Mouse (Mus musculus): ENCODE data around the gene Mtss1l. TPM values are rescaled to one million over a fixed set of nuclear protein-coding genes. Genes with fewer than 3 reads are reported as not detected.

Gene Mtss1l
- 0.70 and 0.86 TPM in 2 replicates for total RNA-seq (2017)

DNA sequence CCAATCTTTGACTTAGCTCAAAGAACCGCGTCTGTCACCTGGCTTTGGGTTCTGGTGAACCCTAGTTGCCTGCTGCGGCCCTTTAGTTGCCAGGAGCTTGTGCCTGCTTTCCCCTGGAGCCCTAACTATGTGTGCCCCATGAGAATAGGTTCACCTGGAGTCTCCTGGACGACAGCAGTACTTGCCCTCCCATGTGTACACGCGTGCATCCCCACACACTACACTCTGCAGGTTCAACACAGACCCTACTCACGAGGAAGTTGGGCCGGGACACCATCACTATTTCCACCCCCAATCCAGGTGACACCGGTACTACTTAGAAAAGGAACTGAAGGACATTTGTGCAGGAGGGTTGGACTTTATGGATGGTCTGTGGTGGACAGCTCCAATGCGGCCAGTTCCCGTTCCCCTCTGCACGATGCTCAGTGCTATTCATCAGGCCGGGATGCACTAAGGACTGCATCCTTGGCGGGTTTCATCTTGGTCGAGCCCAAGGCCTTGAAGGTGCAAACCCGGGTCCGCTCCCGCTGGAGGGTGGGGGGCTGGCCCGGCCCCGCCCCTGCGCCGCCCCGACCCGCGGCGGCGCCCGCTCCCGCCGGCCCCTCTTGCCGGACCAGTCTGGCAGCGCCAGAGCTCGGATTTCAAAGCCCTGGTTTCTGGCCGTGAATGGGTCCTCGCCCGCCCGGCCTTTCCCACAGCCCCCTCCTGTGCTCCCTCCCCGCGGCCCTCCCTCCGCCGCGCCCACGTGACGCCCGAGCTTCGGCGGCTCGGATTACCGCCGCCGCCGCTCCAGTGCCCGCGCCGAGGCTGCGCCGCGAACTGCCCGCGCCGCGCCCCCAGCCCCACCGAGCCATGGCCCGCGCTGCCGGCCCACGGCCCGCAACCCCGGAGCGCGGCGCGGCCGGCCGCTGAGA, at the start of gene Mtss1l:
TSS of gene Mtss1l (plus strand) at position 792 of the 914 bp plus-strand sequence.
- ATAC-seq (ENCODE audit: extremely low read depth, insufficient number of reproducible peaks, low FRiP score, poor library complexity, severe bottlenecking) = no peak

DNA sequence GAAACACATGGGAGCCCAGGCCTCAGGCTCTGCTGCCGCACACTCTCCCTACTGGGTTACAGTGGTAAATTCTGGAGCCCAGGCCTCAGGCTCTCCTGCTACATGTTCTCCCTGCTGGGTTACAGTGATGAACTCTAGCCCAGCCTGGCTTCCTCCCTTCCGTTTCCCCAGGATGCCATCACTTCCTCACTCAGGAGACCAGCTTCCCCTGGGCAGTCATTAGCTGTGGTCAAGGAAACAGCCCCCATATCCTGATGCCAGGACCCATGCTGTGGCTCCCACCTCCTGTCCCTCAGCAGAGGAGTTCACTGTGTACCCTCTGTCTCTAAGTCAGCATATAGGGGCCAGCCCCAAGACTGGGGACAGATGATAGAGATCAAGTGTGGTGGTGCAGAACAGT, 49.1 kb upstream of the Mtss1l start:
- ATAC-seq (ENCODE audit: extremely low read depth, insufficient number of reproducible peaks, low FRiP score, poor library complexity, severe bottlenecking) = no peak

- ATAC-seq (ENCODE audit: extremely low read depth, insufficient number of reproducible peaks, low FRiP score, poor library complexity, severe bottlenecking) = no peak
Observed at GRCm38 (mm10) chr8:110673168-110673567, 48.1 kb upstream of the Mtss1l start.

GRCm38 (mm10) chr8:110674589-110674988, 46.7 kb upstream of the Mtss1l start:
- ATAC-seq (ENCODE audit: extremely low read depth, insufficient number of reproducible peaks, low FRiP score, poor library complexity, severe bottlenecking) = no peak

- no peak for ATAC-seq (ENCODE audit: extremely low read depth, insufficient number of reproducible peaks, low FRiP score, poor library complexity, severe bottlenecking)
Observed at GRCm38 (mm10) chr8:110676702-110677101, 44.6 kb upstream of the Mtss1l start.

DNA sequence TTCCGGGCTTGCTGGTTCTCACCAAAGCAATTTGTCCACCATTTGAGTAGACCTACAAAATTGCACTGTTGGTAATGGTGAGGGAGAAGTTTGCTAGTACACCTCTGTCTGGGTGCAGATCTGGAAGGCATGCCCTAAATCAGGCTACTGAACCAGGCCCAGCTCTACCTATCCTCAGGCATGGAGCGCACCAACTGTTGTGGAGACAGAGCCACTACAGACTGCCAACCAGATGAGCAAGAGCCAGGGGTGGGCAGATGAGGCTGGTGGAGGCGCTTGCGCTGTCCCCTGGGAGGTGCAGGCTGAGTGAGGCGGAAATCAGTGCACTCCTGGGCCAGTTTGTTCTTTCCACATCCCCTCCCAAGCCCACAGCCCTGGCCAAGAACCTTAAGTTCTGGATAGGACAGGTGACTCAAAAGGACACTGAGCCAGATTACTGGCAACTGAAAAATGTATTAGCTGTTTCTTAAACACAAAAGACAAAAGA, 44.1 kb upstream of the Mtss1l start:
- ATAC-seq (ENCODE audit: extremely low read depth, insufficient number of reproducible peaks, low FRiP score, poor library complexity, severe bottlenecking) = no peak

- ATAC-seq (ENCODE audit: extremely low read depth, insufficient number of reproducible peaks, low FRiP score, poor library complexity, severe bottlenecking) = no peak
Observed at GRCm38 (mm10) chr8:110678989-110679388, 42.3 kb upstream of the Mtss1l start.

DNA sequence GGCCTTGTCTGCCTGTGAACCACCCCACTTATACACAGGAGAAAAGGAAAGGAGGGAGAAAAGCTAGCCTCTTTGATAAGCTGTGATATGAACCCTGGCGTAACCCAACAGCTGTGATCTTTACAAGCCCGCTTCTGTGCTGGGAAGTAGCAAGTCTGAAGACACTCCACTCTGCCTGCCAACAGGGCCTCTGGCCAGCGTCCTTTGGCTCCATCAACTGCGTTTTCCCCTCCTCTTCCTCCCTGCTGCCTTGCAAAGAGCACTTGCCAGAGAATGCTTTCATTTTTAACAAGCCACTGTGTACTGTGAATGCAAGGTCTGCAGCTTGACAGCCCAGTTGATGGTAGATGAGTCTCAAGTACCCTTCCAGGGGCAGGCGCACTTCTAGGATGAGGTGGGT, 33.5 kb upstream of the Mtss1l start:
- no peak for ATAC-seq (ENCODE audit: extremely low read depth, insufficient number of reproducible peaks, low FRiP score, poor library complexity, severe bottlenecking)

DNA sequence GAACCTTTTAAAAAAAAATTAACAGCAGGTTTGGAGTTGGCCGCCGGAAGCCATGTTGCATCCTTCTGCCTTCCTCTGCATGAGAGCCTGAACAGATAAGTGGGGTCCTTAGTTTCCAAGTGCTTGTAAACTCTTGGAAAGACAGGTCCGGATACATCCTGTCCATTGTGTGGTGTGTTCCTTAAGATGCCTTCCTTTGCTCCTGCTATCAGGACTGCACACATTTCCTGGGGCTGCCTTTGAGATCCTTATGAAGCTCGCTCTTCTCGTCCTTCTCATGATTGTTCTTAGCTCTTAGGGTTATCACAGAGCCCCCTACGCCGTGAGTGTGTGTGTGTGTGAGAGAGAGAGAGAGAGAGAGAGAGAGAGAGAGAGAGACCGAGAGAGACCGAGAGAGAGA, 31.3 kb upstream of the Mtss1l start:
- no peak for ATAC-seq (ENCODE audit: extremely low read depth, insufficient number of reproducible peaks, low FRiP score, poor library complexity, severe bottlenecking)

DNA sequence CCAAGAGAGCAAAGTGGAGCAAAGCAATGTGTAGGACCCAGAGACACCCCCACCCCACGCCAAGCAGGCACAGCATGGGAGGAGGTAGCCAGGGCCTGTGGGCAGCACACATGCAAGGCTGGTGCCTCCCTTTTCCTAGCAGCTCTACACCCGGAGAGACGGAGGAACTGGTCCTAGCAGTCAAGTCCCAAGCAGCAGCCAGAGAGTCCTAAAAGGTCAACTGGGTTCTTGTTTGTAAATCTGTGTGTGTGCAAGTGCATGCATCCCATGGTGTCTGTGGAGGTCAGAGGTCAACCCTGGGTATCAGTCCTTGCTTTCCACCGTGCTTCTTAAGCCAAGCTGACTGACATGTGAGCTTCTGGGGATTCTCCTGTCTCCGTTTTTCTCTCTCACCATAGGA, 27.1 kb upstream of the Mtss1l start:
- no peak for ATAC-seq (ENCODE audit: extremely low read depth, insufficient number of reproducible peaks, low FRiP score, poor library complexity, severe bottlenecking)

DNA sequence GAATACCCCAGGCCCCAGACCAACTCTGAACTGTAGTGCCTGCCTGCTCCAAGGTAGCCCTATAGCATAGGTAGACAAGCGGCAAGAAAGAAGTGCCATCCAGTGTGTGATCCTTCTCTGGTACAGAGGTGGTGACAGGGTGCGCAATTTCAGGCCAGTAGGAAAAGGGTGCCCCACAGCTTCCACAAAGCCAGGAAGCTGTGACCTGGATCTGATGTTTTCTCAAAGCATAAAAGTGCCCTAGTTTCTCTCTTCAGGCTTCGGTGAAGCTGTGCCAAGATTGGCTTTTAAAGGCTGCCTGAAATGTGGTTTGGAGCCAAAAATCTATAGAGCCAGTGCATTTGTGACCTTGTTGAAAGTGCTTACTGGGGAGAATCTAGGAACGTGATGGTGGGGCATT, 26.4 kb upstream of the Mtss1l start:
- ATAC-seq (ENCODE audit: extremely low read depth, insufficient number of reproducible peaks, low FRiP score, poor library complexity, severe bottlenecking) = no peak

- no peak for ATAC-seq (ENCODE audit: extremely low read depth, insufficient number of reproducible peaks, low FRiP score, poor library complexity, severe bottlenecking)
Observed at GRCm38 (mm10) chr8:110695431-110695830, 25.8 kb upstream of the Mtss1l start.

GRCm38 (mm10) chr8:110696051-110696450, 25.2 kb upstream of the Mtss1l start:
- no peak for ATAC-seq (ENCODE audit: extremely low read depth, insufficient number of reproducible peaks, low FRiP score, poor library complexity, severe bottlenecking)

GRCm38 (mm10) chr8:110697571-110697970, 23.7 kb upstream of the Mtss1l start:
- no peak for ATAC-seq (ENCODE audit: extremely low read depth, insufficient number of reproducible peaks, low FRiP score, poor library complexity, severe bottlenecking)

DNA sequence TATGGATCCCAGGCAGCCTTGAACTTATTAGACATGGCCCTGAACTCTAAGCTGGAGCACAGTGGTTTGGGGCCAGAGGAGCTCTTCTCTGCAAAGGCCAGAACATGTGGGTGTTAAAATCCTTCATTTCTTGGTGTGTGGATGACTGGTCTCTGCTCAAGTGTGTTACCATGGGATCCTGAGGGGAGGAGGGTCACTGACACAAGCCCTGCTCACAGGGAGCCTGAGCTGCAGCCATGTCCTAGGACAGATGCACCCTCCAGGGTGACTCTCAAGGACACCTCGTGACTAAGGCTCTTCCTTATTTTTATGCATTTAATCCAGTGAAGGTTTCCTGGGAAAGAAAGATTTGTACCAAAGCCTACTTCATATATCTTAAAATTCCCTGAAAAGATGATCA, 23.2 kb upstream of the Mtss1l start:
- ATAC-seq (ENCODE audit: extremely low read depth, insufficient number of reproducible peaks, low FRiP score, poor library complexity, severe bottlenecking) = no peak

GRCm38 (mm10) chr8:110699501-110699900, 21.8 kb upstream of the Mtss1l start:
- ATAC-seq (ENCODE audit: extremely low read depth, insufficient number of reproducible peaks, low FRiP score, poor library complexity, severe bottlenecking) = no peak

GRCm38 (mm10) chr8:110700561-110700960, 20.7 kb upstream of the Mtss1l start:
- ATAC-seq (ENCODE audit: extremely low read depth, insufficient number of reproducible peaks, low FRiP score, poor library complexity, severe bottlenecking) = no peak

- ATAC-seq (ENCODE audit: extremely low read depth, insufficient number of reproducible peaks, low FRiP score, poor library complexity, severe bottlenecking) = no peak
Observed at GRCm38 (mm10) chr8:110702636-110703459, 18.4 kb upstream of the Mtss1l start.

DNA sequence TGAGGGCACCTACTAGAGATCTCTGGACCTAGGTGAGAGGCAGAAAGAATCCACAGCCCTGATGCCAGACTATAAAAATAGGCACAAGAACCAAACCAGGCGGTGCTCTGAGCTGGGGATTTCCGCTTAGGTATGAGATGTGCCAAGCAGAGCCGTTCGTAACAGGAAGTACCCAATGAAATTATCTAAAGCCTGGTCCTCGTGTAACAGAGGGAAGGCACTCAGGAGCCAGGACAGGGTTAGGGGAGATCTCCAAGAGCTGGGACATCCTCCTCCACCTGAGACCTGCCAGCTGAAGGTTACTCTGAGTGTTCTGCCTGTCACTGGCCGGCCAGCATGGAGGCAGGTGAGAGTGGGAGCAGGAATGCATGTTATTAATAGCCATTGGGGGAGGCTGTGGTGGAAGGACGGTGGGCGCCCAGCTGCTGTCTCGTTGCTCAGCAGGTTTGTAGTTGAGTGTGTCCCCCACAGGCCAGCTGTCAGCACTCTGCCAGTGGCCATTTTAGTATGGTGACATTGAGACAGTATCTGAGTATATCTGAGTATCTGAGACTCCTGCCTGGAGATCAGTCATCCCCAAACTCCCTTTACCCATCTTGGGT, 17.7 kb upstream of the Mtss1l start:
- no peak for ATAC-seq (ENCODE audit: extremely low read depth, insufficient number of reproducible peaks, low FRiP score, poor library complexity, severe bottlenecking)
